Mouse (Mus musculus) erythroblast, adult 5-6 weeks (primary cell): ENCODE data around the gene Sdcbp2. TPM values are rescaled to one million over a fixed set of nuclear protein-coding genes. Genes with fewer than 3 reads are reported as not detected.

Experiments
- ATAC-seq: replicated peaks from 2 replicates; pipeline ENCODE4 v1.8.0; 2016; ENCODE audit warnings: moderate number of reproducible peaks, mild to moderate bottlenecking, moderate TSS enrichment, inconsistent platforms; ENCODE audit not compliant: poor library complexity, low FRiP score, severe bottlenecking
- total RNA-seq, 2 experiments: library from RNA; stranded (forward) in 1 of 2; stranded (reverse) in 1 of 2; fragments of 150-400 nt in 1 of 2; fragments of 200-764, 138-1000 nt in 1 of 2; gene quantifications; 2 replicates each; pipeline versions ENCODE4 v1.2.3 to v1.2.4; 2015 to 2017; ENCODE audit warnings: low replicate concordance in 2 of 2

Gene Sdcbp2
- total RNA-seq (2015; ENCODE audit: low replicate concordance) (not detected in 2 replicates), total RNA-seq (2017; ENCODE audit: low replicate concordance) (not detected in 2 replicates)

GRCm38 (mm10) chr2:151571873-151572700, at the start of gene Sdcbp2:
Gene Sdcbp2, plus strand, starts transcription at chr2:151572622.
- no peak for ATAC-seq

- ATAC-seq = no peak
Measured at GRCm38 (mm10) chr2:151524324-151525041, 47.9 kb upstream of the Sdcbp2 start.

- ATAC-seq = no peak
Measured at GRCm38 (mm10) chr2:151525520-151525919, 46.9 kb upstream of the Sdcbp2 start.

GRCm38 (mm10) chr2:151528066-151528465, 44.4 kb upstream of the Sdcbp2 start:
- ATAC-seq = no peak

- no peak for ATAC-seq
Measured at GRCm38 (mm10) chr2:151529169-151529568, 43.3 kb upstream of the Sdcbp2 start.

GRCm38 (mm10) chr2:151530378-151531230, 41.8 kb upstream of the Sdcbp2 start:
- no peak for ATAC-seq

GRCm38 (mm10) chr2:151533632-151534031, 38.8 kb upstream of the Sdcbp2 start:
- ATAC-seq = no peak

GRCm38 (mm10) chr2:151535961-151536617, 36.3 kb upstream of the Sdcbp2 start:
- no peak for ATAC-seq

- ATAC-seq = no peak
Measured at GRCm38 (mm10) chr2:151536618-151536974, 35.8 kb upstream of the Sdcbp2 start.

GRCm38 (mm10) chr2:151538646-151539045, 33.8 kb upstream of the Sdcbp2 start:
- no peak for ATAC-seq

- ATAC-seq = no peak
Measured at GRCm38 (mm10) chr2:151542323-151543062, 29.9 kb upstream of the Sdcbp2 start, which contains the start of gene Fkbp1a. Gene Fkbp1a, plus strand, starts transcription at chr2:151542483.

- no peak for ATAC-seq
Measured at GRCm38 (mm10) chr2:151543063-151543895, 29.1 kb upstream of the Sdcbp2 start.

- no peak for ATAC-seq
Measured at GRCm38 (mm10) chr2:151544673-151545072, 27.7 kb upstream of the Sdcbp2 start.

- ATAC-seq = no peak
Measured at GRCm38 (mm10) chr2:151546571-151546970, 25.9 kb upstream of the Sdcbp2 start.

- no peak for ATAC-seq
Measured at GRCm38 (mm10) chr2:151549615-151550121, 22.8 kb upstream of the Sdcbp2 start.

- ATAC-seq = no peak
Measured at GRCm38 (mm10) chr2:151562930-151563921, 9.2 kb upstream of the Sdcbp2 start.

GRCm38 (mm10) chr2:151564006-151564405, 8.4 kb upstream of the Sdcbp2 start:
- no peak for ATAC-seq
